Mouse (Mus musculus): ENCODE results near the gene Rac3.

- no peak for TF ChIP-seq CTCF (IDR thresholded peaks at IDR 0.05; ENCODE audit: extremely low read depth, insufficient read depth, low read length)
- no peak for TF ChIP-seq POLR2A (IDR thresholded peaks at IDR 0.05; ENCODE audit: extremely low read depth, insufficient read depth, low read length)
These were observed 19.7 kb downstream of the Rac3 start for GRCm38 (mm10) chr11:120740981-120741380.

Data from cortical plate, adult 2 months (tissue).